ENCODE assay signal across 9 mouse cellular contexts in genomic region chr4:107349311-107350008, GRCm38 (mm10). TPM values are rescaled to one million over a fixed set of nuclear protein-coding genes. Genes with fewer than 3 reads are reported as not detected.
DNase-seq lines count a peak whose midpoint lies in the region; ATAC-seq and TF ChIP-seq lines count a peak whose summit lies in the region.
"Had no signal": no experiment of that assay in that cellular context is flagged by ENCODE, and none has a peak within 500 bp of the region (broad histone marks: within the 10 kb centered on the region; RNA-seq: fewer than 3 reads in every experiment).

No protein-coding gene starts in this region.

- peak; percentile 58 for ATAC-seq in midbrain, postnatal 0 days (ENCODE audit: low FRiP score)

- TF ChIP-seq RAD21 in CH12.LX (IDR thresholded peaks at IDR 0.05; ENCODE audit: low read depth, low read length), result peak; percentile 82

- peak; percentile 49 to 80 for TF ChIP-seq CTCF in CH12.LX (conservative IDR thresholded peaks at IDR 0.05 in 1 of 2, IDR thresholded peaks at IDR 0.05 in 1 of 2; ENCODE audit: low read depth in 2 of 2, low read length in 2 of 2)
- peak; percentile 78 for TF ChIP-seq CTCF in kidney, adult 2 months (conservative IDR thresholded peaks at IDR 0.05; ENCODE audit: insufficient read depth, insufficient read length, low read depth, low read length)
- TF ChIP-seq CTCF in midbrain, postnatal 0 days (IDR thresholded peaks at IDR 0.05), result peak; percentile 82

- no peak overlapping the region for H3K27ac ChIP-seq in CH12.LX (ENCODE audit: insufficient read depth, low read depth)
- H3K27ac ChIP-seq in kidney, adult 2 months (ENCODE audit: insufficient read depth, low read depth, low read length), result no peak overlapping the region
- H3K27ac ChIP-seq in midbrain, postnatal 0 days (ENCODE audit: low read depth, low read length), result no peak overlapping the region

- no peak overlapping the region for H3K9ac ChIP-seq in CH12.LX (ENCODE audit: insufficient read depth, low read depth)
- H3K9ac ChIP-seq in midbrain, postnatal 0 days (replicated peaks; ENCODE audit: low read length, poor library complexity, severe bottlenecking), result no peak overlapping the region

- no peak for TF ChIP-seq POLR2A in CH12.LX (IDR thresholded peaks at IDR 0.05; ENCODE audit: low read depth, low read length)
- TF ChIP-seq POLR2A in kidney, adult 2 months (IDR thresholded peaks at IDR 0.05; ENCODE audit: low read depth, low read length), result no peak

- H3K4me2 ChIP-seq in CH12.LX (ENCODE audit: insufficient read depth, low read depth, poor library complexity, severe bottlenecking), result no peak overlapping the region
- no peak overlapping the region for H3K4me2 ChIP-seq in midbrain, postnatal 0 days (ENCODE audit: low read depth, low read length, poor library complexity, severe bottlenecking)

- in situ Hi-C loops in CH12.LX (cut with MboI; ENCODE audit: low pct_ligation_motif_present, low pct_unique_long_range_greater_than_20kb, low sequenced_read_pairs), result loop anchor here (5.0 kb wide), 1 partner anchor 97 kb away; the partner anchor contains the start of genes Hspb11 and Lrrc42

- no peaks in the 10 kb centered on the region for H3K79me2 ChIP-seq in CH12.LX (replicated peaks; ENCODE audit: control insufficient read depth, extremely low read depth, insufficient read depth, poor library complexity, severe bottlenecking)

- WGBS in kidney, adult 2 months, result 60% methylated on average over 8 of the region's 8 CpGs
- WGBS in midbrain, postnatal 0 days, result 75% methylated on average over 8 of the region's 8 CpGs

- peaks cover 0 to 25% of the 10 kb centered on the region in 2 experiments; a peak in 2 of 4 replicates for H3K4me1 ChIP-seq in CH12.LX (ENCODE audit: control insufficient read depth in 1 of 2, insufficient read depth in 2 of 2)
- H3K4me1 ChIP-seq in kidney, adult 2 months (ENCODE audit: control insufficient read depth, insufficient read depth, low read length), result peaks cover 2% of the 10 kb centered on the region; the same call in 1 of the 2 replicates
- no peaks in the 10 kb centered on the region for H3K4me1 ChIP-seq in midbrain, postnatal 0 days (ENCODE audit: insufficient read depth, low read length)

- no peak overlapping the region for H3K4me3 ChIP-seq in CH12.LX (replicated peaks in 1 of 3; ENCODE audit: low read depth in 2 of 3, low read length in 2 of 3, poor library complexity in 1 of 3)
- no peak overlapping the region for H3K4me3 ChIP-seq in kidney, adult 2 months (ENCODE audit: insufficient read depth, low read depth, low read length)
- no peak overlapping the region for H3K4me3 ChIP-seq in midbrain, postnatal 0 days (ENCODE audit: low read depth, low read length)

- no peak for TF ChIP-seq EP300 in CH12.LX (IDR thresholded peaks at IDR 0.05; ENCODE audit: low read length)

- dilution Hi-C loops in CH12.LX (cut with MboI; ENCODE audit: extremely low pct_ligation_motif_present, extremely low pct_unique_long_range_greater_than_20kb, low sequenced_read_pairs), result no loop called here

- no peaks in the 10 kb centered on the region for H3K27me3 ChIP-seq in CH12.LX (replicated peaks)
- no peaks in the 10 kb centered on the region for H3K27me3 ChIP-seq in kidney, adult 2 months (replicated peaks; ENCODE audit: control insufficient read depth, insufficient read depth, low read length)
- no peaks in the 10 kb centered on the region for H3K27me3 ChIP-seq in midbrain, postnatal 0 days (ENCODE audit: insufficient read depth, low read length)

- H3K9me3 ChIP-seq in CH12.LX (replicated peaks; ENCODE audit: low read length), result no peaks in the 10 kb centered on the region
- H3K9me3 ChIP-seq in midbrain, postnatal 0 days (ENCODE audit: low read length), result no peaks in the 10 kb centered on the region

- H3K36me3 ChIP-seq in CH12.LX (replicated peaks in 1 of 2; ENCODE audit: control insufficient read depth in 1 of 2, insufficient read depth in 1 of 2, low read length in 1 of 2), result peaks cover 20 to 84% of the 10 kb centered on the region in 2 experiments
- no peaks in the 10 kb centered on the region for H3K36me3 ChIP-seq in kidney, adult 2 months (ENCODE audit: control insufficient read depth, insufficient read depth, low read length)
- H3K36me3 ChIP-seq in midbrain, postnatal 0 days (ENCODE audit: insufficient read depth, low read length), result peaks cover 15% of the 10 kb centered on the region

- peak; percentile 19 for DNase-seq in cerebellum, adult 8-10 months
- DNase-seq in cerebellum, adult 11 months, result no peak
- DNase-seq in CH12.LX (ENCODE audit: extremely low read depth) (peak; percentile 64), liver (peak; percentile 20)
- DNase-seq in embryo, embryonic 10 days (ENCODE audit: low spot score), result peak; percentile 78
- peak; percentile 51 for DNase-seq in kidney, adult 2 months
- DNase-seq in midbrain, postnatal 0 days (ENCODE audit: low spot score), result peak; percentile 90
- DNase-seq in thymus, postnatal 36 days, result peak; percentile 26 to 32

TF ChIP-seq in CH12.LX, 34 proteins besides CTCF, POLR2A, EP300 and RAD21:
- TF ChIP-seq SMC3 (IDR thresholded peaks at IDR 0.05; ENCODE audit: low read depth, low read length), result peak; percentile 79
- TF ChIP-seq ZC3H11A (IDR thresholded peaks at IDR 0.05; ENCODE audit: low read depth, low read length), result peak; percentile 34; the same call in 1 of the 2 replicates
- TF ChIP-seq MAX (IDR thresholded peaks at IDR 0.05; ENCODE audit: low read length), result no peak

RNA-seq across cellular contexts. Expression of gene Ndc1, which starts 18.1 kb away (rescaled TPM):
- total RNA-seq in CH12.LX (2012; rRNA removed), result 48.1 and 49.1 TPM in 2 replicates
- total RNA-seq in CH12.LX (2014; rRNA removed), result 86.5 and 92.8 TPM in 2 replicates
- polyA plus RNA-seq in CH12.LX (2012; ENCODE audit: insufficient read length, low read depth), result 69.6 and 71.3 TPM in 2 replicates
- polyA plus RNA-seq in kidney, adult 2 months (2012; rRNA removed), result 11.3 and 16.1 TPM in 2 replicates
- 32.2 and 36.8 TPM in 2 replicates for total RNA-seq in midbrain, postnatal 0 days (2014; rRNA removed)
- polyA plus RNA-seq in midbrain, postnatal 0 days (2015; fragmentation: Nextera tagmentation; extraction: Ambion mirVana), result 20.1 and 21.5 TPM in 2 replicates

RNA-seq across cellular contexts. Expression of gene Yipf1, which starts 35.3 kb away (rescaled TPM):
- total RNA-seq in CH12.LX (2012; rRNA removed) (47.2 and 49.4 TPM in 2 replicates), CH12.LX (2014; rRNA removed) (60.5 and 61.0 TPM in 2 replicates)
- 47.2 and 52.8 TPM in 2 replicates for polyA plus RNA-seq in CH12.LX (2012; ENCODE audit: insufficient read length, low read depth)
- polyA plus RNA-seq in kidney, adult 2 months (2012; rRNA removed), result 55.7 and 67.6 TPM in 2 replicates
- total RNA-seq in midbrain, postnatal 0 days (2014; rRNA removed), result 53.3 and 58.5 TPM in 2 replicates
- polyA plus RNA-seq in midbrain, postnatal 0 days (2015; fragmentation: Nextera tagmentation; extraction: Ambion mirVana), result 58.9 and 60.8 TPM in 2 replicates

RNA-seq across cellular contexts. Expression of gene Dio1, which starts 42.5 kb away (rescaled TPM):
- total RNA-seq in CH12.LX (2012; rRNA removed) (0.25 and 0.38 TPM in 2 replicates), CH12.LX (2014; rRNA removed) (1.3 and 1.7 TPM in 2 replicates)
- 0.23 and 0.67 TPM in 2 replicates for polyA plus RNA-seq in CH12.LX (2012; ENCODE audit: insufficient read length, low read depth)
- 70.0 and 72.9 TPM in 2 replicates for polyA plus RNA-seq in kidney, adult 2 months (2012; rRNA removed)
- not detected in 2 replicates for total RNA-seq in midbrain, postnatal 0 days (2014; rRNA removed)
- polyA plus RNA-seq in midbrain, postnatal 0 days (2015; fragmentation: Nextera tagmentation; extraction: Ambion mirVana), result not detected in 2 replicates
- total RNA-seq: layer of hippocampus, postnatal 25 days had no signal

Comparison
In these comparisons a context has a peak if more than half of its experiments do, and no peak if none do; other contexts are left out.
1. RNA of gene Dio1, which starts 42.5 kb away (polyA plus RNA-seq): 70.0 to 72.9 TPM in kidney, adult 2 months; 0.23 to 0.67 TPM in CH12.LX and not detected in midbrain, postnatal 0 days; every median in the first group is over 10 times any median in the second.
2. Peak in every context shown above with its lines, with median percentiles within 50 percentile points of each other: CTCF ChIP-seq.